Mouse (Mus musculus): ENCODE measurements around the gene Shox2.

The Shox2 gene

DNA sequence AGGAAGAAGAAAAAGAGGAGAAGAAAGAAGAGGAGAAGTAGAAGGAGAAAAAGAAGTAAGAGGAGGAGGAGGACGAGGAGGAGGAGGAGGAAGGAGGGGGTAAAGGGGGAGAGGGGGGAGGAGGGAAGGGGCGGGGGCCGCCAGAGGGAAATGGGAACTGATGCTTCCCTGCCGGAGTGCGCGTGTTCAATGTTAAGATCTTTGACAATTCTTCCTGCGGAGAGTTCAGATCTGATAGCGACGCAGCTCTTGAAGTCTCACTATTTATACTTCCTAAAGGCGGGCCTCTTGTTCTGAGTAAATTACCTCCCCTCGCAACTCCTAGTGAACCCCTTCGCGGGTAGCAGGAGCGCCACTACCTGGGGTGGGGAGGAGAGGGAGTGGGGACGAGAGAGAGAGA, at the start of gene Shox2:
TSS of gene Shox2 (minus strand) at position 66 of the 400 bp plus-strand sequence.
- no peak for DNase-seq (ENCODE audit: low read depth)

DNA sequence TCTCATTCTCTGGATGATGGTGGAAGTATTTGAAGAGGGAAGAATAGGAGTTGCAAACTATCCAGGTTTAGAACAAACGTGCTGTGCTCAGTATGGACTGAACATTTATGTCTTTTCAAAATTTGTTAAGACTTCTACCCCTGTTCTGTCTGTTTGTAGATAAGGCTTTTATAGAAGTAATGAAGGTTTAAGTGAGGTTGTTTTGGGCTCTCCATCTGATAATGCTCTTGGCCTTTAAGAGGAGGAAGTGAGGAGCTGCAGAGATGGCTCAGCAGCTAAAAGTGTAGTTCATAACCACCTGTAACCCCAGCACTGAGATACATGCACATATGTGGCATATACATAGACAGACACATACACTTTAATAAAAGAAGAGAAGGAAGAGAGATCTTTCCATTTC, 15.2 kb upstream of the Shox2 start:
- DNase-seq (ENCODE audit: low read depth): no peak

DNA sequence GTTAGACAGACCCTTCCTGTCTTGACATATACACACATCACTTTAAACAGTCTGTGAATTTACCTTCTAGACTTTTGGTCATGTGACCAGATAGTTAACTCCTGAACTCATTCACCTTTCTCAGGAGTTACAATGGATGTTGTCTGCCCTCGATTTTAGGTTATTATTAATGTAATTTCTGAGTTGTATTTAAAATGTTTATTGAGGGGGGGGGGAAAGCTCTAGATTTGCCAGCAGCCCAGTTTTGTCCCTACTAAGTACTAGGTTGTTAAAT, 4.7 kb upstream of the Shox2 start:
- DNase-seq (ENCODE audit: low read depth): no peak

DNA sequence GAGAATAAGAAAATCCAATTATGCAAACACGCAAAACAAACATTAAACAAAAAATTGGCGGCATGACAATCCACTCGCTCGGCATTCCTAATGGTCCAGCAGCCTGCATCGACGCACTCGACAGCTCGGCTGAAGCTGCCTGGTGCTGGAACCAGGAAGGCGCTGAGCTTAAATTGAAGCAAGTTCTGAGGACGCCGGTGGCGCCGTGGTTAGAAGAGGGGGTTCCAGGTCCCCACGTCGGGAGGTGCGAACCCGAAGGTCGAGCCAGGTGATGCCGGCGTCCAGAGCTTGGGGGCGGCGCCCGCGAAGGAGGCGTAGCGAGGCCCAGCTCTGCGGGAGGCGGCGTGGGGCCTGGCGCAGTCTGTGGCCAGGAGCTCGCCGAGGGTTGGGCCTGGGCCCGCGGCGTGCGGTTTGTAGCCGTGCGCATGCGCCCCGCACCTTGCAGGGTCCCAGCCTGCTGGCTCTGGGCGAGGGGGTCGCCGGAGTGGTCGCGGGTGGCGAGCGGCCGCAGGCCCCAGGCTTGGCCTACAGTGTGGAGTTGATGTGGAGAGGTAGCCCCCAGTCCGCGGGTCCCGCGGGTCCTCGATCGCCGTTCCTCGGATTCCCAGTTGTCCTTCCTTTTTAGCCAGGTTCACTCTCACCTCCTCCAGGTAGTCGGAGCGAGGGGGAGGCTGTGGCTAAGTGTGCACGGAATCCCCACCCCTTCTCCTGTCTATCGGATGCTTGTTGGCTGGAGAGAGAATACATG, 4.1 kb upstream of the Shox2 start:
- DNase-seq (ENCODE audit: low read depth): peak; percentile 64

DNA sequence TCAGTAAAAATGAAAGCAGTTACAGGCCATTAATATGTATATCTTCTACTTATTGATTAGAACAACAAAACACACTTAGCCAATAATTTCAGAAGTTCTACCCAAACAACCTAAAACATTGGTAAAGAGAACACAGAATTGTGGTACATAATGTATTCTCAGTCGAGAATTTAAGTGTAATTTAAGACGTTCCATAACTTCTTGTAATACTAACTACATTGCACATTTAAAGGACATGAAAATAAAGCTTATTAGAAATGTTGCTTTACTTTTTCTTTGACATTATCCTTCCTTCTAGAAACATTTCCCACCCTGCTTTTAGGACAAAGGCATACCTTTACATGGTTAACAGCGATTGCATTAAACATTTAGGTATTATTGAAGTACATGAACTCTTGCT, 1.9 kb upstream of the Shox2 start:
- DNase-seq (ENCODE audit: low read depth): no peak

DNA sequence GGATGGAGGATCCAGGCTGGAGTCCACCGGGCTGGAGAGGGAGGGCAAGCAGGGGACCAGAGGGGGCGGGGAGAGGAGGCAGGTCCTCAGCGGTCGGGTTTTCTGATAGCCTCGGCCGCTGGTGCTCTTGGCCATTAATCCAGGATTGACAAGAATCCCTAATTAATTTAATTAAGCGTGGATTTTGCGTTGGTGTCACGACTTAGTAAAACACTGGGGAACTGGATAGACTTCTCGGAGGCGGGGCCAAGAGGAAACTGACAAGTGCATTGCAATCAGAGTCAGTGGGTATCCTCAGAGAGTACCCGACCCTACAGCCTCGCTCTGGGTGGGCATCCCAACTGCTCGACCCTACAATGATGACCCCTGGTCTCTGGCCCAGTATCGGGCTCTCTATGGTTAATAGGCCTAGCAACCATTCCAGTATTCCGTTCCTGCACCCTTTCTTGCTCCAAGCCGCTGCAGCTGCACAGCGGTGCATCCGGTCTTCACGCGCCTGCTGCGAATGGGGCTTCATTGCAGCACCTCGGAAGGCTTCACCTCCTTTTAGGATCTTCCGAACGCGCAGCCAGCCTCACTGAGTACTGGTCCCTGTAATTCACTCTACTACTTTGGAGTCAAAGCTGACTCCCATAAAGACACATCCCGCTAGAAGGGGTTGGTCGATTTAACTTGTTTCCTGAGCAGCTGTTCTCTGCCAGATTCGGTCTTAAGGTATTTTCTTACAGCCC, 775 bp upstream of the Shox2 start:
- no peak for DNase-seq (ENCODE audit: low read depth)

DNA sequence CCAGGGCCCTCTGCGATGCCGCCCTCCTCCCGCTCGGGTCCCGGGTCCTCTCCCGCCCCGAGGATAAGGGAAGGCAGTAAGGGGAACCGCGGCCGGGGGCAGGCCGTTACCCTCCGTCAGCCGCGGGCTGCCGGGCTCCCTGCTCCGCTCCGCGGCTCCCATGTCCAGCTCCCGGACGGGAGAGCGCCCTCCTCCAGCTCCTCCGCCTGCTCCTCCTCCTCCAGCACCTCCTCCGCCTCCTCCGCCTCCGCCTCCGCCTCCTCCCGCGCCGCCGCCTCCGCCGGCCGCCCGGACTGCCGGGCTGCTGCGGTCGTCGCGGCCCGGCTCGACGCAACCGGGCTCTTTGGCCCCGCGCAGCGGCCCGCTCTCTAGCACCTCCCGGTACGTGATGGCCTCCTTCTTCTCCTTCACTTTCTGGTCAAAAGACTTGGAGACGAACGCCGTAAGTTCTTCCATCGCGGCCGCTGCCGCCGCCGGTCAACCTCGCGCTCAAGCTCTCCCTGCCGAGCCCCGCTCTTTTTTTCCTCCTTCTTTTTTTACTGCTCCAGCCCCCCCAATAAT, 390 bp downstream of the Shox2 start, which contains the start of gene Rsrc1:
TSS of gene Rsrc1 (plus strand) at position 290 of the 561 bp plus-strand sequence.
- DNase-seq (ENCODE audit: low read depth): no peak

DNA sequence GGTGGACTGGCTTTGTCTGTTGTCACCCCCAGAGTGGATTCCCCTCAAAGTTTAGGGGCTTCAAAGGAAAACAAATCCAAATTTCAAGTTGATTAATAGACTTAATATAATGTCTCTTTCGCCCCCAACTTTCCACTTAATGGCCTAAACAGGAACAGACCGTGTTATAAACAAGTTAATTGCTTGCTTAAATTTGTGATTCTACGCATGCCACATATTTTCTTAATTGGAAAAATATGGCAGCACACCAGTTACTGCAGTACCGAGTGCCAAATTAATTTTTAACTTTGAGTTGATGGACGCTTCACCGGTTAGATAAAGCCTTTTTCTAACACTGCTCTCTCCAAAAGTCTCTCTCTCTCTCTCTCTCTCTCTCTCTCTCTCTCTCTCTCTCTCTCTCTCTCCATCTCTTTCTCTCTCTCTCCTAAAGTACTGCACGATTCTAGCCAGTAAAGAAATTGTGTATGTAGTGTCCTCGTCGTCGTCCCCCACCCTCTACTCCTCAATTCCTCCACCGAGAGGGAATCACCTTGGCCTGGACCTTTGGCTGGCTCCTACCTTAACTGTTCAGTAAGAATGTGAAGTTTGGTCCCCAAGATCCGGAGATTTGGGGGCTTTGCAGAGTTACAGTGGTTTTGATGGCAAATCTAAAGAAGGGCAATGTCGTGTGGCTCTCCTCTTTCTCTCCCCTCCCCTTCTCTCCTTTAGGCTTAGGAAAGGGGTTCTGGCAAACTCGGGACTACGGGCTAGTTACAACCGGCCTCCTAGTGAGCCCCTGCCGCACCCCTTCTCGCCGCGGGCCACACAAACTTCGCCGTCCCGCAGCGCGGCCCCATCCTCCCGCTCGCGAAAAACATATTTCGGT, 1.2 kb downstream of the Shox2 start:
- DNase-seq (ENCODE audit: low read depth): no peak

DNA sequence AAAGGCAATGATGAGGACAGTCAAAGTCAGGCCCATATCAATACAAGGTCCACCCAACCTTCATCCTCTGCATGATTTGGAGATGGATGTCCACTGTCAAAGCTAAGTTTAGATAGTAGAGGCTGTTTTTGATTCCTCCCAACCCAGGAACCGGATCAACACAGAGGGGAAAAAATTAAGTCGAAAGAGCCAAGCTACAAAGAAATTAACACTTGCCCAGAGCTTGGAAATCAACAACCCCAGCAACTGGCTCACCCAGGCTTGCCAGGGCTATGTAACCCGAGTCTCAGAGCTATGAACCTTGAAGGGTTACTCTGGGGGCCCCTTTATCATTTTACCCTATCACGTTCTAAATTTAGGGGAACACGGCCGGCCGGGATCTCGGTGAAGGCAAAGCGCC, 2.1 kb downstream of the Shox2 start:
- DNase-seq (ENCODE audit: low read depth): no peak

DNA sequence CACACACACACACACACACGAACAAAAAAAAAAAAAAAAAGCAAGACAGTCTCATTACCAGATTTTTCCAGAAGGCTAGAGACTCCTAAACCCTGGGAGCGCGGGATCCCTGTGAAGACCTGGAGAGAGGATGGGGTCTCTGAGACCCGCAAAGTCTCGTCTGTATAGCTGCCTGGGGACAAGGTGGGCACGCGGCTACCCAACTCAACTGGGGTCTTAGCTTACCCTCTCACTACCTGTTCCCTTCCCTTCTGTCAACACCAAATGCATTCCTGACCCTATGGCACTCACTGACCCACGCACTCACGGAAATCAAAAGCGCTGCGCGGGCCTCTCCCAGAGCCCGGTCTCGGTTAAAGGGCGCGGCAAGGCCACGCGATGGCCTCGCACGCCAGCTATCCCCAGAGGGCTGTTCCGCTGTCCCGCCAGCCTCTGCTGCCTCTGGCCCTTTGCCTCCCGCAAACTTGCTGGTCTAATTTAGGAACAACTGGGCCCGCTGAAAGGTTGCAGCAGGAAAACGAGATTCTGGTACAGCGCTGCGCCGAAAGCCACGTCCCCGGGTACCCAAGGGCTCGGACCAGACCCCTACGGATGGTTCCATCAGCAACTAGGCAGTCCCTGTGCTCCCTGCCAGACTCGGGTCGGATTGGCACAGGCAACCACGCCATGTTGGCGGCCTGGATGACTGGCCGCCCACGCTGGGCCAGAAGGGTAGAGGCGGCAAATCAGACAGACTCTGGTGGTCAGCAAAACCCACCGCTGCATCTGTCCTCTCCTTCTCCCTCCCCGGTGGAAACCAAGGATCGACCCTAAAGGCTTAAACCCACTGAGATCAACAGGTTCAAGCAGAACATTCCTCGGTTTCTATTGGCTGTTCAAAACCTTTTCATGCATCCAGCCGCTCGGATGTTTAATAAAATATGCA, 2.9 kb downstream of the Shox2 start:
- DNase-seq (ENCODE audit: low read depth): no peak

DNA sequence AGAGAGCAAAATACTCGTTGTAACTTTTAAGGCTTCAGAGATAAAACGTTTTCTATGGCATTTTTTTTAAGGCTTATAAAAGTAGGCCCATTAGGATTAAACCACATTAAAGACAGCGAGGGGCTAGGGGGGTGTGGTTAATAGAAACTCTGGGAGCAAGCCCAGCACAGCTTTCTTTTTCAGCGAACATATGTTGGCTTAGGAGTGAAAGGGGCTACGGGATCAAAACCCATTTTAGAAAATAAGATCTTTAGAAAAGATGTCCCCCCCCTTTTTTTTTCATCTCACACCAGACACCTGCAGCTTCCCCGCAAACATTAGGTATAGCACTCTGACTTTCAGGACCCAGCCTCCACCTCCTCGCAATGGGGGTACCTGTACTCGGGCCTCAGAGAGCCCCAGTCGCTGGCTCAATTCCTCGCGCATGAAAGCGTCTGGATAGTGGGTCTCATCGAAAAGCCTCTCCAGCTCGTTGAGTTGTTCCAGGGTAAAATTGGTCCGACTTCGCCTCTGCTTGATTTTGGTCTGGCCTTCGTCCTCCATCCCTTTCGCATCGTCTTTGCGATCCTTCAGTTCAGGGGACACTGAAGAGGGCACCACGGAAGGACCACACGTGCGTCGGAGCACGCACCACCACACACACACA, 3.6 kb downstream of the Shox2 start:
- DNase-seq (ENCODE audit: low read depth): no peak

DNA sequence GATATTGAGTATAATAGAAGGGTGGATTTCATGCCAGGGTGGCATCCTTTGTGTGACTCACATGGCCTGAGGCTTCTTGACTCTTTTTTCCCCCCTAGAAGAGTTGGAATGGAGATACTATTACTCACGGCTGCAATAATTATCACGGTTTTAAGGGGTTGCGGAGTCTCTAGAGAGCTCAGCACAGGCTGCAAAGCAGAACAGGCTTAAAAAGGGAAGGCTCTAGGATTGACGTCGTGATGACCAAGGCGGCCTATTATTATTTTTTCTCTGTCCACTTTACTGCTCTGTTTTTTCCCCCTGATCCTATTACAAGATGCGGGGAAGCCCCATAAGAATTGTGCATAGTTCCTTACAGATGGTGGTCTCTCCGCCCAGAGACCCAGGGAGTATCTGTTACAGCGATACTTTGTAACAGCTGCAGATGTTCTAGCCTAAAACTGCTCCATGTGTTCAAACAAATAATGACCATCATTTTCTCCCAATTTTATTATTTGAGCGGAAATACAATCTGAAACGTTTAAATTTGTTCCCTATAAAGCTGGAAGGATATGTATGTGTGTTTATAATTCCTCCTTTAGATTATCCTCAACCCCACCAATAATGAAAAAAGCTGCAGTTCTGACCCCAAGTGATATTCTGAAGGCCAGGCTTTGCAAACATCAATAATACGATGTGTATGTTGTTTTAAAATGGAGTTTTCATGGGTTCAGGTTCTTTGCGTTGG, 4.5 kb downstream of the Shox2 start:
- DNase-seq (ENCODE audit: low read depth): no peak

DNA sequence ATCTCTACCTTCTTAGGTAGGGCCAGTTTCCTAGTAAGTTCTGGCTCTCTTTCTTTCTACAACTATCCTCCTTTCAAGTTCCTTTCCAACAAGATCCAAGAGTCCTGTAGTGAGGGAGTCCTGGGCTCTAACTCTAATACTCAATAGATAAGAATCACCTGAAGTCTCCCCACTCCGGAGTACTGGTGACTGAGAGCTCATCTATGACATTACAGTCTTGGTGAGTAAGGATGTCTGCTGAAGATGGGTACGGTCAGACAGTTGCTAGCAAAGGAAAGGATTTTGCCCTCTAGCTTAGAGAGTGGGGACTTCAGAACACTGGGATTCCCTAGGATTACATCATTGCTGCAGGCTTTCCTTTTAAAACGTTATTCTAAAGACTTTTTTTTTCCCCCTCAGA, 7.1 kb downstream of the Shox2 start:
- DNase-seq (ENCODE audit: low read depth): no peak

DNA sequence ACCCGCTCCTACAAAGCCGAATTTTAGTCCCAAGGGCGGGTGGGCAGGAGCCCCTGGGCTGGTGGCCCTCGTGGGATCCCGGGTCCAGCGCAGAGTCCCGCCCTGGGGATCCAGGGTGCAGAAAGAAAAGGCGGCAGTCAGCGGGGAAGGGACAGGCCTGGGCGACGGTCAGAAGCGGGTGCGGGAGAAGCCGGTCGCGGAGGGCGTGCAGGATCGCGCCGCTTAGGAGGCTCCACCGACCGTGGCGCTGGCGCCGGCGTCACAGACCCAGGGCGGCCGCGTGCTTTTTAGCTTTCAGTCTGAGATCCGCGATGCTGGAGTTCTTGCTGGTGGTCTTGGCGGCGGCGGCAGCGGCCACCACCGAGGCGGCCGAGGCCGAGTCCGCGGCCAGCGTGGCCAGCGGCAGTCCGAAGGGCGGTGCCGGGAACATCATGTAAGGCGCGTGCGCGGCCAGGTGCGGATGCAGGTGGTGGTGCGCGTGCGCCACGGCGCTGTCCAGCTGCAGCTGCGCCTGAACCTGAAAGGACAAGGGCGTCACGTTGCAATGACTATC, 8.1 kb downstream of the Shox2 start:
- no peak for DNase-seq (ENCODE audit: low read depth)

DNA sequence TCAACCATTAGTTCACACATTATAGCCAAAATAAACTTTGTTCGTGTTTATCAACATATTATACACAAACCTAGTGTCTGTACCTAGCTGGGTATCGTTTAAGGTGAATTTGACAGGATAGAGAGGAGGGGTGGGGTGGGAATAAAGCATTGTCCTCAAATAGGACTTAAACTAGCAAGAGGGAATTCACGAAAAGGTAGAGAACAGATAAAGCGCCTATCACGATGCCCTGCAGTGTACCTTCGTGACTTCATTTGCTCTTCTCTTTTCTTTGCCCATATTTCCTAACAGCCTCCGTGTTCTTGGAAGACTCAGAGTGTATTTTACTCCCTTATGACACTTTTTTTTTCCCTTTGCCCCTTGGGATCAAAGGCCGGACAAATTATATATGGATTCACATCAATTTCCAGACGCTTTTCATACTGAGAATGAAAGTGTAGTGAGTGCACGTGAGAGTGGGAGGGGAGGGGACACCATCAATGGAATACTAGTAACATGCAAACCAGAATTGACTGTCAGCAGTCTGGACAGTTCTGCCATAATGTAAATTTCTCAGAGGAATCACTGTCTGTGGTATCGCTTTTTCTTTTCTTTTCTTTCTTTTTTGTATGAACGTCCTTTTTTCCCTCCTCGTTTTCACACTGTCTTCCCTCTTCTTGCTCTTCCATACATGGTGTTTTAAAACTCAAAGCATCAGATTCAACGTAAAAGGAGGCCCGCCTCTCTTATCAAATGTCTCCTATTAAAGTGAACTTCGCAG, 9.2 kb downstream of the Shox2 start:
- no peak for DNase-seq (ENCODE audit: low read depth)

DNA sequence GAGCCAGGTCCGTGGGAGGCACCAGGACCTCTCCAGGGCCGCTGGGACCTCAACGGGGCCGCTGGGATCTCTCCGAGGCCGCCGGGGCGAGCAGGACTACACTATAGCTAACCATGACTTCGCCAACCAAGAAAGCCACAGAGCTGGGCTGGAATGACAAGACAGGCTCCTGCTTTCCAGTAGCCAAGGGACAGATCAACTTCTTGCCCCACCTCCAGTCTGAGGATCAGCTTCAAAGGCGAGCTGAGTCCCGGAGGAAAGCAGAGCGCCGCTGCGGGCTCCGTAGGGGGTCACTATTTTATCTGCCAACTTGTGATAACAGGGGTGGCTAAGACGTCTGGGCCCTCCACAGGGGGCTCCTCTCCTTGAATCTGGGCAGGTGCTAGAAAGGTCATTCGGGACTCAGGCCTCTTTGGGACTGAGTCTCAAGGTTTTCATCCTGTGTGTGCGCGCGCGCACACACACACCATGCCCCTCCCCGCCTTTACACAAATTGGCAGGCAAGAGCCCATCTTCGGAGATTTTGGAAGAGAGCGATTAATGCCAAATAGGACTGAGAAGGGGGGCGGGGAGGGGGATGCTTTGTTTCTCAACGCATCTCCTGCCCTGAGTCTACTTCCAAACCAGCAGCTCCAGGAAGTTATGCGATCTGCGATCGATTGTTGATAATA, 10.8 kb downstream of the Shox2 start:
- DNase-seq (ENCODE audit: low read depth): no peak

DNA sequence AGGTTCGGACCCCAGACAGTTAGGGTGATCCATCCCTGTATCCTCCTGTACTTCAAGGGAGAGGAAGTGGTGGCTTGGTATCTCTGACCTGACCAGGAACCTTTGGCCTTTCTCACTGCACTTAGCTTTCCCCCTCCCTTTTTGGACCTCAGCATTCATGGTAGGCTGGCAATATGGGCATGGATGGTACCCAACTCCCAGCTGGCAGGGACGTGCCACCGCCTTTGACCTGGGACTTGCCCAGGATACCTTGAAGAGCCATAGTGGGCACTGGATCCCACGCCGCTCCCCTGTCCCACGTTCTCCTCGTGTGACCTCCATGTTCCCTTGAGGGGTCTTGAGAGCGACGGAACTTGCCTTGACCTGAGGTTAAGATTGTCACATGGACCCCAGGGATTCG, 11.3 kb downstream of the Shox2 start:
- no peak for DNase-seq (ENCODE audit: low read depth)

DNA sequence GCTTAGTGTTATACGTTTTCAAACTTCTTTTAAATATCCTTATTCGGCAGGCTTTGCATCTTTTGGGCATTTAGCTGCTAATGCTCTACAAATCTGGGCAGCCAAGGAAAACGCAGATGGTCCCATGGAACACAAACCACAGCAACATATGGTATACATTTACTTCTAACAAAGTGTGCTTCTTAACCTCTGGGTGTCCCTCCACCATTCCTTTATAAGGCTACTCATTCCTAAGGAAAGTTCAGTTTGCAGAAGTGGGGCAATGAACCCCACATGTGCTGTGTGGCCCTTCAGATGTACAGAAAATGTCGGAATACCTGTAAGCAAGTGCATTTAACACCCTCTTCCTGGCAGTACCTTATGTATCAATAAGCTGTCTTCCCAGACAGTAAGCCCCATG, 14.1 kb downstream of the Shox2 start:
- DNase-seq (ENCODE audit: low read depth): no peak

DNA sequence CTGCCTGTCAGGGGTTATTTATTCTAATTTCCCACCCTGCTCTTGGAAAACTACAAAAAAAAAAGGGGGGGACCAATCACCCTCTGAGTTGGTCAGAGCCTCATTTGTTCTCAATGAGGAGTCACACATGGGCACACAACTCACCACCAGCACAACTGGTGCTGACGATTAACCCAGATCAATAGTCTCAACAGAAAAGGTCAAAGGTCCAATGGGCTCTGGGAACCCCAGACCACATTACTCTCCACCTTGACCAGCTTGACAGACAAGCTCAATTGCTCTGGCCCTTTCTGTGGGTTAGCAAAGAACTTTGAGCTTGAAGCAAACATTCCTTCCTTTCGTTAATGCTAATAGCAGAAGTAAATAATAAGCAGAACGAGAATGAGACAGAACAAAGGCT, 16.7 kb downstream of the Shox2 start:
- DNase-seq (ENCODE audit: low read depth): no peak
